Mouse (Mus musculus) adrenal gland, adult 2 months (tissue): ENCODE measurements at regions not wholly inside any gene's neighbourhood (a gene's known extent, or its start where the extent isn't known, plus 50 kb on each side); places are given as distances from the start of the nearest gene placed in this dataset.

Source experiments
- DNase-seq: peaks from one replicate; pipeline ENCODE4 v3.0.0; 2021

DNA sequence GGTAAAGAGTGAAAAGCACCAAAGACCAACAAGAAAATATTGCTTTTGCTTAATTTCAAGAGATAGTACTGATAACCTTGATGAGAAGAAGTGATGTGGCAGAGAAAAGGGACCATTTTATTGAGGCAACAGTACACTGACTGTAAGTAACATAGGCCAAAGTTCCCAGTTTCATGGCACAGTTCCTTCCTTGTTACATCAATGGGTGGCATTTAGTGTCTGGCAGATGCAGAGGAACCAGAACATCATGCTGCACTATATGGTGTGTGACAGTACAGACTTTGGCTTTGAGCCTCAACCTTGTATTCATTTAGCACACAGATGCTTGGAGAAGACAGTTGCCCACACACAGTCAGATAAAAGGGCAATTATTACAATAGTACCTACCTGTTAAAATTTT lies 123.7 kb upstream of the Tent5a start:
- DNase-seq = no peak

DNA sequence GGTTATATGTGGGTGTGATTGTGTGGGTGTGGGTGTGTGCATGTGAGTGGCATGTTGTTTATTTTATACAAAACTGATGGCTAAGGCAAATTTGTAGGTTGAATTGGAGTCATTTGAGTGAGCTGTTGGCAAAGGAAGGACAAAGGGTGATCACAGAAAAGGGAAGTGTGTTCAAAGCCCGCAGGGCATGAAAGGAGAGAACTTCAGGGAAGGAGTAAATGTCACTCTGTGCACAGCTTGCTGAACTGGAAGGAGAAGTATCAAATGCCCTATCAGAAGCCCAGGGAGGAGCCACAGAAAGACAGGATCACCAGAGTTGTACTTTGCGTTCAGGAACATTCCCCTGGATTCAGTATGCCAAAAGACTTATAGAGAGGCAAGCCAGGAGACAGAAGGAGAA lies 122.3 kb upstream of the Tent5a start:
- no peak for DNase-seq

DNA sequence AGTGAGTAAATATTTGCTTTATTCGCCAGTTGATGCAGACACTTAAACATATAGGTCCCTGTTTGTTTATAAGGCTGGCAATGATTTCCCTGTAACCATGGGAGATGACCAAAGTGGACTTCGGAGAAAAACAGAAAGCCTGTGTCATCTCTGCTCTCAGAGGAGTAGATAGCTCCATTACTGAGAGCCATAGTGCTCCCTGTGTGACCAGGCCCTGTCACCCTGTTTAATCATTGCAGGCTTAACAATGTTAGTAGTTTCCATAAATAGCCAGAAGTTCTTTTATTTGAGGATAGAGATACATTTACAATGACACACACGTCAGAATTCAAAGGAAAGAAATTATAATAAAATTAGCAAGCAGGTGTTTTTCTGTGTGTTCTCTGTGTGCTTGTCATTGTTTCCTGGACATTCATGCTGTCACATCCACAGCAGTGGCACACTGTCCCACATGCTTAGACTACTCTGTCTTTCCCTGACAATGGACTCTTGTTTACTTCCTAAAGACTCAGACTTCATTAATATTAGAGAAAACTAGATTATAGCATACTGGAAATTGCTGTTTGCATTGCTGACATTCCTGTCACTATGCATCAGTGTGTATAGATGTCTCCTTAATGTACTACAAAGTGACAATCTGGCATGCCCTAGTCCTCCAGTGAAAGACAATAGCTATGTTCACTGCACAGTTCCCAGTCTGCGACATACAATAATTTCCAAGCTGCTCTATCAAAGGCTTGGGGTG lies 115.8 kb upstream of the Tent5a start:
- DNase-seq = no peak

GRCm38 (mm10) chr9:85439664-85440063 lies 112.5 kb upstream of the Tent5a start:
- no peak for DNase-seq

DNA sequence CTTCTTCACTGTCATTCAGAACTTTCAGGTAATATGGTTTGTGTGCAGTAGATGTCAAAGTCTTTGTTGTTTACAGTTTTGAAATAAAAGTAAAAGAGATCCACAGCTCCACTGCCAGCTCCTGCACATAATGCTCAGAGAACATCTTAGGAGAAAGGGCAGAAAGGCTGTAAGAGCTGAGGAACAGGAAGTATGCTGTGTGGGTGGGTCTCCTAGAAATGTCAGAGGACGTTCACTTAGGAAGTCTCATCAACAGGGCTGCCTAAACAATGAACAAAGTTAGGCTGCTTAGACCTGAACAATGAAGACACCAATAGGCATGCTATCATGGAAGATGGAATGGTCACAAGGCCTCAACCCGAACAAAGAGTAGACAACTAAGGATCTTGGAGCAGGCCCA lies 105.1 kb upstream of the Tent5a start:
- no peak for DNase-seq

GRCm38 (mm10) chr9:85426809-85427208 lies 99.7 kb upstream of the Tent5a start:
- DNase-seq = no peak

GRCm38 (mm10) chr9:85423908-85424307 lies 96.8 kb upstream of the Tent5a start:
- DNase-seq = no peak

DNA sequence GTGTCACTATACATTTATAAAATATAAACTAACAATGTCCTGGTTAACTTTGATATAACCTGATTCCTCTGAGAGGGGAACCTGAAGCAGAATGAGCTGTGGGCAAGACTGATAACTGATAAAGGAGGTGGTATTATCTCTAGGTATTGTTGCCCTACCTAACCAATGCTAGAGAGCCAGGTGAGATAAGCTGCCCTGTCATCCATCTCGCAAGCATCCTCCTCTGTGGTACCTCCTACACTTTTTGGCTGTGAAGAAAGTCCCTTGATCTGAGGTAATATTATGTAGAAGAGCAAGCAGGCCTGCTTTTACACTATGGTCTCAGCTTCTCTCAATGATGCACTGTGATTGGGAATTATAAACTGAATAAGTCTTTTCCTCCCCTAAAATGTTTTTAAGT lies 87.2 kb upstream of the Tent5a start:
- no peak for DNase-seq

DNA sequence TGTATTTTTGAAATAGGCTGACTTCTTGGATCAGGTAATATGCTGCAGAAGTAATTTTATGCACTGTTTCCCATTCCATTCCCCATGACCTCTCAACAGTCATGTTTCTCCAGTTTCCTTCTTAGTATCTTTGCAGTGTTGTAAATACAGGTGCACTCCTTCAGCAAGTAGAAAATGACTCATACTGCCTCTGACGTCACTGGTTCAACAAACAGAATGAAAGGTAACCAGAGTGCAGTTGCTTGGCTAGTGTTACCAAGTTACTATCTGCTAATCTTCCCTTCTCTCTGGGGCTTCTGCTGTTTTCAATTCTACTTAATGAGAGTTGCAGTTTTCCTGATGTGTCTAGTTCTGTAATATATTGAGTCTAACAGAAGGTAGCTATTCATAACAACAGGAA lies 86.7 kb upstream of the Tent5a start:
- DNase-seq = peak; percentile 12

DNA sequence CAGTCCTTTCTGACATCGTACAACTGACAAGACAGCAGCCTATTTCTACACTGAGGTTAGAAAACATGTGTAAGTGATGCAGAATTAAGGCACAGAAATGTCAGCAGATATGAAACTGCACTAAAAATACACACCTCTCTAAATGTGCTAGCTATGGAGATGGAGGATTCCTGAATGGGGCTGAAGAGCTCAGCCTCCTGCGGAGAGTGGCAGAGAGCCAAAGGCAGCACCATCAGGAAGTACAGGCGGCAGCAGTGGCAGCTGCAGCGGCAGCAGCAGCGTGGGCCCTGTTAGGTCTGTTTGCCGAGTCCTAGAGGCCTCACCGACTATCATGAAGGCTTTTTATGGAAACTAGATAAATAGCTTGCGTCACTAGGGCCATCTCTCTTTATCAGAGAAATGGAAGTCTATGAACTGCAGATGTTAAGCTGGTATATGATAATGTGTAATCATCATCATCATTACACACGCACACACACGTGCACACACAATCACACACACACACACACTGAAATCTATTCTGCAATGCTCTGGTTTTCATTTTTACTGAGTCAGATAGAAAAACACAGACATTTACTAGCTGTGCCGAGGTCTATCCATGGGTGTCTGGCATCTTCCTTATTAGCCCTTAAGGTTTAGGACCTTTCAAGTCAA lies 83.6 kb upstream of the Tent5a start:
- DNase-seq = peak; percentile 37

- no peak for DNase-seq
These were observed 82.9 kb upstream of the Tent5a start for GRCm38 (mm10) chr9:85409974-85410506.

DNA sequence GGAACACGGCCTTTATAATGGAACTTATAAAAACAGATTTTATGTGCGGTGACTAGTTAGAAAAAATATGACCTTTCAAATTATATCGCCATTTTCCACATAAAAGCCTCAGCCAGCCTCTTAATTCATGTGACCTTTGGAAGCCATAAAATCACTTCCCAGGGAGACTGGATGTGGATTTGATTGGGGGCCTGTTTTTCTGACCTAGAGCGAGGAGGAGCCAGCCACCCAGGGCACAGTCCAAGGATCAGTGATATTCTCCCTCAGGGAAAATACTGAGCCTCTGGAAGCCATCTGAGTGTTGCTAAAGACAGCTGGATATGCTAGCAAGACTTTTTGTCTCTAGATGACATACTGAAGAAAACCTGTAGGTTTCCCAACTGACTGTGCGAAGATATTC lies 81.3 kb upstream of the Tent5a start:
- DNase-seq = no peak

GRCm38 (mm10) chr9:85407592-85407991 lies 80.4 kb upstream of the Tent5a start:
- DNase-seq = peak; percentile 20

- DNase-seq = no peak
These were observed 74.6 kb upstream of the Tent5a start for GRCm38 (mm10) chr9:85401736-85402135.

DNA sequence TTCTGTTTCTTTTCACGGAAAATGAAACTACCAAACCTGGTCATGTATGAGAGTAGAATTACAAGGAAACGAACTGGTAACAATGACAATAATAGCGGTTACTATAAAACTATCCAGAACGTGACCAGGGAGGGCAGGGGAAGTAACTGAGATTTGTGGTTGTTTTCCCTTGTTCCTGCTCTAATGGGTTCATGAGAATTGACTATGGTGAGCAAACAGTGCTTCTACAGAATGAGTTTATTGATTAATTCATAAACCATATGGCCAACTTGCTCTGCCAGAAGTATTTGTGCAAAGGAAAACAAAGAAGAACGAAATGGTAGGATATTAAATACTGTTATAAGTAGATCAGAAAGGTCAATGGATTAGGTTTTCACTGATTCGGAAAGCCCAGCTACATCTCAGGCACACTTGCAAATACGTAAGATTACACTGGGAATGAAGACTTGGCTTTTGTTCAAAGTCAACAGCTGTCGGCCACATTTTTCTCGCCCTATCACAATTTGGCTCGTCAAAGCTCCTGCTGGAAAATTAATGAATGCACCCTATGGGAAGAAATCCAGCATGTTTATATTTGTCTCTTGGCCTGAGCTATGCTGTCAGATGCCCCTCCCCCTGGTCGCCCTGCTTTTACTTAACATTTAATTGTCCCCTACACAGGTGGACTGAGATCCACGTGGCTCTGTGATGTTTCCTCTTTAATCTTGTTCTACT lies 73.6 kb upstream of the Tent5a start:
- DNase-seq = no peak

DNA sequence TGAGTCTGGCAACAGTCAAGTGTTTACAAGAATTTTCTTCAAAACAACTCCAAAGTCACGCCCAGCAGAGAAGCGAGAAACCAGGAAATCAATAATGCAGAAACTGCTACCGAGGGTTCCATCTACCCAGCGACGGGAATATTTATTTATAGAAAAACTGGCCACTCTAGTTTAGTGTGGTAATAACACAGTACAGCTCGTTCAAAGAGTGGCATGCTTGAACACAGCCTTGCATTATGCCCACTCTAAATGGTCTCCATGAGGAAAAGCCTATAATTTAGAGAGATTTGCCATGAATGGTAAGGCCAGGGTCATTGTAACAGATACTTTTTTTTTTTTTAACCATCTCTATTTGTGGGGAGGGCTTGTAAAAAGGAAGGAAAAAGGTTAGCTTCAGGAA lies 67.8 kb upstream of the Tent5a start:
- no peak for DNase-seq

GRCm38 (mm10) chr9:85391283-85391682 lies 64.1 kb upstream of the Tent5a start:
- DNase-seq = no peak

DNA sequence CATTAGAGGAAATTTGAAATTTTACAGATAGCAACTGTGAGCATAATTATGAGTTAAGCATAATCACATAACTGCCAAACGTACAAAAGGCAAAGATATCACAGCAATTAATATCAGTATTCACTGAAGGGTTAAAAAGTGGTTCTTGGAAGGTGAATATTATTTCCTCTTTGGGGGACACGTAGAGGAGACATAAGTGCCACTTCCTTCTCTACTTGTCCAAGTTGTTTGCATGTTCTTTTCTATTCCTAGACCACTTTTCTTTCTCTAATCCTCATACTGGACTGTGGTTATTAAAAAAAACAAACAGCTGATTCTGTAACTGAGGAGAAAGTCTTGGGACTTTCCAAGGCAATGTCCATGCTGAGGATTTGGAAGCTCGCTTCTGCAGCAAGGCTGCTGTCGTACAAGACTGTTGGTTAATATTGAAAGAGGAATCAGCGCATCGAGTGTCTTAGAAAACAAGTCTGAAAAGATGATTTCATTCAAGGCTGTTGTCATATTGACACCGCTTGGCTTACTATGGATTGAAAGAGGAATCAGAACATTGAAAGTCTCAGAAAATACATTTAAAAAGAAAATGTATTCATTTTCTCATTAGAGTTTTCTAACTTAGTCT lies 61.7 kb upstream of the Tent5a start:
- DNase-seq = no peak

- DNase-seq = no peak
These were observed 55.3 kb upstream of the Tent5a start for GRCm38 (mm10) chr9:85382413-85382812.

DNA sequence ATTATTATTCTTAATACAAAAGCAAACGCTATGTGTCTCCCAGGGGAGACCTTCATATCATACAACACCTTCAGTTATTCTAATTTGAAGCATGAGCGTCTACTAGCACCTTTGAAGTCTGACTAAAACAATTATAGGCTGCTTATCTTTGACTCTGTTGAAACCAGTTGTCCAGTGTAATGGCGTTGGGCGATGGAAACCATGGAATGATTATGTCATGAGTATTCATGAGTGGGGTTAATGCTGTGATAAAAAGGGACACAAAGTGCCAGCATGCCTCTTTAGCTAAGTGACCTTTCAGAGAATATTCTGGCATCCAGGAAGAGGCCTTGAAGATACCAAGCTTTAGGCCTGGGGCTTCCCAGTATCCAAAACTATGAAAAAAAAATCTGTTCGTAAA lies 53.6 kb upstream of the Tent5a start:
- no peak for DNase-seq

GRCm38 (mm10) chr9:85379135-85379534 lies 52.0 kb upstream of the Tent5a start:
- no peak for DNase-seq
